Mouse (Mus musculus) erythroid progenitor cell, adult 5-6 weeks (primary cell): ENCODE data around the gene Tcf12. TPM values are rescaled to one million over a fixed set of nuclear protein-coding genes. Genes with fewer than 3 reads are reported as not detected.

ENCODE experiments used
- ATAC-seq: replicated peaks from 2 replicates; pipeline ENCODE4 v1.8.0; 2016; ENCODE audit warnings: moderate number of reproducible peaks, mild to moderate bottlenecking, moderate TSS enrichment, inconsistent platforms; ENCODE audit not compliant: poor library complexity, low FRiP score, severe bottlenecking
- total RNA-seq, 2 experiments: library from RNA; stranded (forward) in 1 of 2; stranded (reverse) in 1 of 2; fragments of 150-400 nt in 1 of 2; fragments of 186-747, 209-891 nt in 1 of 2; gene quantifications; 2 replicates each; pipeline versions ENCODE4 v1.2.3 to v1.2.4; 2015 to 2017; ENCODE audit warnings: low replicate concordance in 2 of 2

Gene Tcf12
- total RNA-seq, 2 experiments from 2014 or later, result 20.0 to 36.9 TPM

DNA sequence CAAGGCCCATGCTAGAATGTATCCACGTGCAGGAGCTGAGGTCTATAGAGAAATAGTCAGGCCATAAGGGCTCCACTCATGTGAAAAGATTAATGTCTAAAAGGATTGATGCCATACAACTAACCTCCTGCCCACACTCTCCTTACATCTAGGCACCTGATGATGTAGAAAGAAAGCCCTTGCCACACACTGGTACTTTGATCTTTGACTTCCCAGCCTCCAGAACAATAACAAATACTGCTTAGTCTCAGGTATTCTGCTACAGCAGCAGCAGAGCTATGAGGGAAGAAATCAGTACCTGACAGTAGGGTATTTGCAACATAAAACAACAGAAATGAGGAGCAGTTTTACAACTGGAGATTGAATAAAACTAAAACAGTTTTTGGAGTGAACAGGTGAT is 19.5 kb downstream of the Tcf12 start:
- no peak for ATAC-seq

GRCm38 (mm10) chr9:72088893-72089611 is 22.6 kb downstream of the Tcf12 start:
- no peak for ATAC-seq

DNA sequence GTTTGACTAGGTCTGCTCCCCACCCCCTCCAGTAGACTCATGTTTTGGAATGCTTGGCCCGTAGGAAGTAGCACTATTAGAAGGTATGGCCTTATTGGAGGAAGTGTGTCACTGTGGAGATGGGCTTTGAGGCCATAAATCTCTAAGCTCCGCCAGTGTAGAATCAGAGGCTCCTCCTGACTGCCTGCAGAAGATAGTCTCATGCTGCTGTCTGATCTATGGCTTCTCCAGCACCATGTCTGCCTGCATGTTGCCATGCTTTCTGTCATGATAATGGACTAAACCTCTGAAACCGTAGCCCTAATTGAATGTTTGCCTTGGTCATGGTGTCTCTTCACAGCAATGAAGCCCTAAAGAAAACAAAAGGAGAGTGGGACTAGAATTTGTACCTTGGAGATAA is 26.7 kb downstream of the Tcf12 start:
- ATAC-seq, result no peak

DNA sequence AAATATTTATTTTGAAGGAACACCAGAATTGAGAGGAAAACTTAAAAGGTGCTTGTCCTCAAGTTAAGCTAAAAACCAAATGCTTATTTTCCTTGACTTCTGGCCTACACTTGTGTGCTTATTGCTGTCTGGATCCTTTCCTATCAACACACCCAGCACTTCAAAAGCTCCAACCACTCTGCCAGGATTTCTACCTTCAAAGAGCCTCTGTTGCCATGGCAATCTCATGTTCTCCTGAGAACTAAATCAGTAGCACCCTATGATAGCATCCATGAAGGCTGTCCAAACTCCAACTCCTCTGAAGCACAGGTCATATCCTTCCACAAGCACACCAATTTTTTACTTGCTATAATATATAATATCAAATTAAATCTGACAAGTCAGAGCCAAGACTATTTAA is 27.5 kb downstream of the Tcf12 start:
- no peak for ATAC-seq

GRCm38 (mm10) chr9:72076158-72076557 is 35.5 kb downstream of the Tcf12 start:
- ATAC-seq, result no peak

DNA sequence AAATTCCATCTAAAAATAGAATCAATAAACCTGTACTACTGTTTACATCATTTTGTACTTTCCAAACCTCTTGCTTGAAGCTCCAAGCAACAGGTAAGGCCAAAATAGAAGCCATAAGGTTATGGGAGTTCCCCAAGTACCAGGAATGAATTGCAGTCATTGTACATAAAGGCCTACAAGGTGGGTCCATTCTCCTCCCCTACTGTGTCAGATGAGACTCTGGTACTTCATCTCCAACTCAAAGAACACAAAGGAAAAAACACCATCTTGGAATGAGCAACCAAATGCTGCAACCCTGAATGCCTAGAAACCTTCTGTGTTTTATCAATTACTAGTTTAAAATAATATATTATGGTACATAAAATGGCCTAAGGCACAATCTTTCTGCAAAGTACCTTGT is 45.5 kb downstream of the Tcf12 start:
- no peak for ATAC-seq

DNA sequence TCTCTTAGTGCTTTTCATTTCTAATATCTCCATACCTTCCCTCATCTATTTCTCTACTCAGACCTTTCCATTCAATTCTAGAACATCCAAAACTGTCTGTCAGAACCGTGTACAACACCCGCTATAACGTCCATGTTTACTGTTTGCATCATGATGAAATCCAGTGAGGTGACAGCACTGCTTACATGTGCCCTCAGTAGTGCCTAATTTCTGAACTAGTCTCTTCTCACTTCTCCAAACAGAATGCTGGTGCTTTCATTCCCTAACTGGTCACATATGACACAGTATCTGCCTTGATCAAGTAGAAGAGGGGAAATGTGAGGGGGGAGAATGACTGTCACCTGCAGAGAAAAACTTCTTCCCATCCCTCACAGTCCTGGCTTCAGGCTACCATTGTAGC is 58.5 kb downstream of the Tcf12 start:
- no peak for ATAC-seq

DNA sequence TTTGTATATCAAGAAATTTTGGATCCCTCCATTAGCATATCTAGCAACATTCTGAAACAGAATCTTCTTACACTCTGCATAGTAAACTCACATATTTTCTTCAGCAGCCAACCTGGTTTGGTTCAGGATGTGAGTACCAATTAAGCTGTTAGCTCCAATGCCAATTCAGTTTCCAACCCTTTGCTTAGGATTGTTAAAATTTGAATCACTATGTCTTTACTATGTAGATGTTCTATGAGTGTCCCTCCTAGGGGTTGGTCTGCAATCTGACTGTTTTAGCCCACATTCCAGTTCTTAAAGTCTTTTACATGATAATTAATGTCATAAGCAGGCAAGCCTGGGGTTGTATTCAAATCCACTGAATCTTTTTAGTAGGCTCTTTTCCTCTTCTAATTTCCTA is 71.5 kb downstream of the Tcf12 start:
- no peak for ATAC-seq

GRCm38 (mm10) chr9:72039369-72039768 is 72.3 kb downstream of the Tcf12 start:
- ATAC-seq, result no peak

- ATAC-seq, result peak; percentile 59
Observed at GRCm38 (mm10) chr9:72037059-72037516, 74.6 kb downstream of the Tcf12 start.

GRCm38 (mm10) chr9:72036257-72036656 is 75.4 kb downstream of the Tcf12 start:
- no peak for ATAC-seq

DNA sequence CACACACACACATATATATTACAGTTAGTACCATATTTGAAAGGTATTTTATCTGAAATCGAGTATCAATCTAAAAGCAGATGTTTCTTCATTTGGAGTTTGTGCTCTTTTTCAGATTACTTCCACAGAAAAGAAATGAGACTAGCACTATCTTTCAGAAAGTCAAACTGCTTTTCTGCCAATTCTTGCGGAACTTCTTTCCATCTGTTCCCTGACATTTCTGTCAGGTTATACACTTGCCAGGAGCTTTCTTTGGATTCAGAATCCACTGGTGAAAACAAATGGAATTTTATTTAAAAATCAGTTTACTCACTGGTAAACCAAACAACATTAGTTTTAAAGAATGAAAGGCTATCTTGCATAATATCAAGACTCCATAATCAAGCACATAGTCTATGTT is 78.4 kb downstream of the Tcf12 start:
- ATAC-seq, result no peak

- no peak for ATAC-seq
Observed at GRCm38 (mm10) chr9:72030274-72030673, 81.4 kb downstream of the Tcf12 start.

DNA sequence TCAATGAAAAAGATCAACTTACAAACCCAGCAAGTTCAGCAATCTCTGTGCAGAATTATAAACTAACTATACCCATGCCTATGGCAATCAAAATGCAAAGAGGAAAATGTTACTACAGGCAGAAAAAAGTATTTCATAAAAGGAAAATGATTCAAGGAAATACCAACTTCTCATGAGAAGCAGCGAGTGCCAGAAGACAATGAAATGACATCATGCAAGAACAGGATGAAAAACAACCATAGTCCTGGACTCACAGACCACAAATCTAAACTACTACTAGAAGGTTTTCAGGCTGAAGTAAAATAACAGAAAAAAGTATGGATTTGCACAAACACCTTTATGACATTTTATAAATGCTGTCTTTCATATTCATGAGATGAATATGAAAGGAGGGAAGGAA is 82.1 kb downstream of the Tcf12 start:
- no peak for ATAC-seq

- no peak for ATAC-seq
Observed at GRCm38 (mm10) chr9:72023274-72023673, 88.4 kb downstream of the Tcf12 start.

DNA sequence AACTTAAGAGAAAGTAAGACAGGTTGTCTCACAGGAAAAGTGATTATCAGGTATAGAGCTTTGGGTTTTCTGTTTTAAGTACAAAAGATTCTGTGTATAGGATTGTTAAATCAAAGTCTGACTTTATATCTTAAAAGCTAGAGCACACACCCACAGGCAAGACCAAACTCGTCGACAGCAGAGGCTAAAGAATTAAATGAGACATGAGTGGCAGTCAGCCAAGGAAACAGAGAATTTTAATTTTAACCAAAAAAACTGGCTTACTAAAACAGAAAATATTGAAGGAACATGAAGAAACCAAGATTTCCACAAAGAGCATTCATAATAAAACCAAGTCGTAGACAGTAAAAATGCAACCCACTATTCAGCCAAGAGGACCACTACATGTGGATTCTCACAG is 90.2 kb downstream of the Tcf12 start:
- ATAC-seq, result no peak

DNA sequence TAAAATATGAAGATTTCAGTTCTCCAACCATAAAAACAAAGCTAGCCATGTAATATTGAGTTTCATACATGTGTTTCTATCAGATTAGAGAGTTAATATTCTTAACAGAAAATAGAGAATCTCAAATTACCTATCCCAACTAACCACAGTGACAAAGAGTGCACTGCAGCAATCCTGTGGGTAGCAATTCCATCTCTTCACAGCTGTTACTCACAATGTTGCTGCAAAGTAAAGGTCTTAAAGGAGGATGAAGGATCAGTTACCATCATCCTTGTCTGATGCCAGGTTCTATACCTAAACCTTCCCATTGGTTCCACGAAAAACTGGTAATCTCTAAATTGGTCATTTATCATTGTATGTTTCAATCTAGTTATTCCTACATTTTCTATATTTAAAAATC is 95.7 kb downstream of the Tcf12 start:
- ATAC-seq, result no peak

GRCm38 (mm10) chr9:72014585-72015381 is 96.9 kb downstream of the Tcf12 start:
- peak; percentile 42; the same call in 1 of the 2 replicates for ATAC-seq

GRCm38 (mm10) chr9:72013541-72013940 is 98.1 kb downstream of the Tcf12 start:
- ATAC-seq, result no peak

DNA sequence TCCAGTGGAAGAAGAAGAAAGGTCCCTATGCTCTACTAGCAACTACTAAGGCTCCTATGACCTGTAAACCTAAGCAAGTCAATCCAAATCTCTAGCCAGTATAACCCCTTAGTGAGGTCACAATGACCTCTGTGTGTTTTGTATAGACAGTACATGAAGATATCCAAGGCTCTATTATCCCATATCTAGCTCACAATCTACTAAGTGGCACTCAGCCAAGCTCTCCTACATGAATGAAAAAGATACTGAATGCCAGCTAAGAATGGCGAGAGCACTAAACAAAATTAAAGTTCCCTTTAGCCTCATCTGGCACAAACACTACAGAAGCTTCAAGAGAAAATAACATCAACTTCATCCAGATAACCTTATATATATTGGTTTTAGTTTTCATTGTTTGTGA is 103.0 kb downstream of the Tcf12 start:
- ATAC-seq, result no peak

DNA sequence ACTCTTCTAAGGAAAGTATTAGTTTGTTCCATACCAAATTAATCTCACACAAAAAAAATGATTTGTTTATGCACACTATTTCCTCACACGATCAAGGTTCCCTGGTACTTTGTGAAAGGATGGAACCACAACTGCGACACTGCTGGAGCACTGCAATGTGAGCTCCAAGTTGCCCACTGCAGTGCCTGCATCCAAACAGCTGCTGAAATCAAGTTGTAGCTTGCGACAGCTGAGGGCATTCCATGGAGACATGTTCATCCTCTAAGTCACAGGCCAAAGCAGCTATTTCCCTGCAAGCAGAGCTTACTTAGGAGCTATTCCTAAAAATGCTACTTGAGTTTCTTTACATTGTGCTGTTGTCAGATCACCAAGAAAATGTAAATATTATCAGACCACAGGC is 120.5 kb downstream of the Tcf12 start:
- ATAC-seq, result no peak
